Mouse (Mus musculus) kidney, postnatal 0 days (tissue): ENCODE results near the gene Tm9sf2. TPM values are rescaled to one million over a fixed set of nuclear protein-coding genes. Genes with fewer than 3 reads are reported as not detected.

ENCODE experiments used
- ATAC-seq: fragments of 200-750 bp; cut with Nextera tagmentation; replicated peaks from 2 replicates; pipeline ENCODE4 v1.8.0; 2017; ENCODE audit warnings: low read depth, moderate number of reproducible peaks, moderate TSS enrichment, moderate library complexity; ENCODE audit not compliant: low FRiP score
- DNase-seq: peaks from one replicate; pipeline ENCODE4 v3.0.0-alpha.2; 2016; ENCODE audit warnings: low spot score
- H3K27ac ChIP-seq: fragments of 300-500 bp; sonication (generic); 2 replicates; pipeline ENCODE4 v1.5.1; 2014; ENCODE audit warnings: mild to moderate bottlenecking
- H3K27me3 ChIP-seq: fragments of 300-500 bp; sonication (generic); 2 replicates; pipeline ENCODE4 v1.6.1; 2014; ENCODE audit warnings: low read length, mixed read lengths; ENCODE audit not compliant: insufficient read depth
- H3K36me3 ChIP-seq: fragments of 300-500 bp; sonication (generic); 2 replicates; pipeline ENCODE4 v1.6.1; 2014; ENCODE audit warnings: low read length, mixed read lengths; ENCODE audit not compliant: insufficient read depth
- H3K4me1 ChIP-seq: fragments of 300-500 bp; sonication (generic); replicated peaks from 2 replicates; pipeline ENCODE4 v1.6.1; 2014; ENCODE audit warnings: antibody characterized with exemption, low read length, mixed read lengths; ENCODE audit not compliant: insufficient read depth
- H3K4me2 ChIP-seq: fragments of 300-500 bp; sonication (generic); 2 replicates; pipeline ENCODE4 v1.6.1; 2014; ENCODE audit warnings: mild to moderate bottlenecking, low read length, moderate library complexity, mixed read lengths
- H3K4me3 ChIP-seq: fragments of 300-500 bp; sonication (generic); replicated peaks from 2 replicates; pipeline ENCODE4 v1.5.1; 2014; ENCODE audit warnings: low read depth, low read length
- H3K9ac ChIP-seq: fragments of 300-500 bp; sonication (generic); 2 replicates; pipeline ENCODE4 v1.6.1; 2014; ENCODE audit warnings: low read depth, low read length
- H3K9me3 ChIP-seq: fragments of 300-500 bp; sonication (generic); replicated peaks from 2 replicates; pipeline ENCODE4 v1.6.1; 2016; ENCODE audit warnings: low read length, inconsistent platforms, mixed read lengths
- CTCF ChIP-seq: IDR thresholded peaks from 2 replicates; pipeline ENCODE4 v1.5.1; 2016; ENCODE audit warnings: antibody characterized with exemption, low read depth, mild to moderate bottlenecking, moderate library complexity
- WGBS: fragments of 180-500 bp; shearing (Covaris S2); extraction: QIAGEN DNeasy Blood & Tissue Kit; methylation state at CpG from one replicate; pipeline ENCODE4 v1.1.7; 2014; 5-methylcytosine and 5-hydroxymethylcytosine counted together
- polyA plus RNA-seq: library from polyadenylated mRNA; unstranded; fragments of >200 nt; fragmentation: Nextera tagmentation; extraction: Ambion mirVana; gene quantifications from 2 replicates; pipeline ENCODE4 v1.2.1, GENCODE M21; 2015

Tm9sf2 gene
- polyA plus RNA-seq, 1 experiment from 2014 or later, result 221 TPM

GRCm38 (mm10) chr14:122190527-122190926 is 83.7 kb downstream of the Tm9sf2 start:
- no peaks in the 10 kb centered on the region for H3K9me3 ChIP-seq
- DNase-seq, result no peak
- no peak for ATAC-seq
- no peak overlapping the region for H3K9ac ChIP-seq
- no peak for TF ChIP-seq CTCF
- H3K4me1 ChIP-seq, result no peaks in the 10 kb centered on the region
- no peak overlapping the region for H3K27ac ChIP-seq
- 27% methylated on average over 2 of the region's 2 CpGs for WGBS
- no peaks in the 10 kb centered on the region for H3K27me3 ChIP-seq
- no peaks in the 10 kb centered on the region for H3K36me3 ChIP-seq
- H3K4me3 ChIP-seq, result no peak overlapping the region
- H3K4me2 ChIP-seq, result no peak overlapping the region

- DNase-seq, result peak; percentile 80
These were observed 84.2 kb downstream of the Tm9sf2 start for GRCm38 (mm10) chr14:122190941-122191510.

GRCm38 (mm10) chr14:122194630-122195029 is 87.8 kb downstream of the Tm9sf2 start:
- no peak for TF ChIP-seq CTCF
- H3K4me3 ChIP-seq, result no peak overlapping the region
- H3K4me2 ChIP-seq, result no peak overlapping the region
- 96% methylated on average over 8 of the region's 8 CpGs for WGBS
- DNase-seq, result no peak
- H3K9me3 ChIP-seq, result 0 out of 2 replicates have a peak, but pooled peaks cover 5% of the 10 kb centered on the region
- H3K36me3 ChIP-seq, result no peaks in the 10 kb centered on the region
- no peak overlapping the region for H3K27ac ChIP-seq
- ATAC-seq, result no peak
- no peaks in the 10 kb centered on the region for H3K27me3 ChIP-seq
- no peak overlapping the region for H3K9ac ChIP-seq
- H3K4me1 ChIP-seq, result no peaks in the 10 kb centered on the region

More at GRCm38 (mm10) chr14:122190941-122191510, 84.2 kb downstream of the Tm9sf2 start:
- 14% methylated on average over 7 of the region's 7 CpGs for WGBS
- Histone ChIP-seq H3K27ac (no peak overlapping the region), H3K9ac (no peak overlapping the region), H3K36me3 (no peaks in the 10 kb centered on the region), H3K4me3 (no peak overlapping the region), H3K9me3 (no peaks in the 10 kb centered on the region), H3K27me3 (no peaks in the 10 kb centered on the region), H3K4me2 (no peak overlapping the region), H3K4me1 (no peaks in the 10 kb centered on the region)
- peak; percentile 88 for TF ChIP-seq CTCF
- ATAC-seq, result peak; percentile 33

GRCm38 (mm10) chr14:122196851-122197250 is 90.0 kb downstream of the Tm9sf2 start:
- H3K27ac ChIP-seq, result no peak overlapping the region

GRCm38 (mm10) chr14:122200247-122200885 is 93.5 kb downstream of the Tm9sf2 start:
- DNase-seq (no peak), ATAC-seq (no peak)
- Histone ChIP-seq H3K4me2 (no peak overlapping the region), H3K27ac (no peak overlapping the region), H3K9me3 (0 out of 2 replicates have a peak, but pooled peaks cover 5% of the 10 kb centered on the region), H3K9ac (no peak overlapping the region), H3K27me3 (no peaks in the 10 kb centered on the region), H3K4me1 (no peaks in the 10 kb centered on the region), H3K36me3 (no peaks in the 10 kb centered on the region), H3K4me3 (no peak overlapping the region)
- WGBS, result 59% methylated on average over 14 of the region's 14 CpGs
- no peak for TF ChIP-seq CTCF

More at GRCm38 (mm10) chr14:122196851-122197250, 90.0 kb downstream of the Tm9sf2 start:
- Histone ChIP-seq H3K4me2 (no peak overlapping the region), H3K9ac (no peak overlapping the region), H3K36me3 (no peaks in the 10 kb centered on the region), H3K27me3 (no peaks in the 10 kb centered on the region), H3K4me1 (no peaks in the 10 kb centered on the region), H3K9me3 (0 out of 2 replicates have a peak, but pooled peaks cover 5% of the 10 kb centered on the region), H3K4me3 (no peak overlapping the region)
- ATAC-seq, result no peak
- WGBS, result 81% methylated on average over 6 of the region's 6 CpGs
- DNase-seq, result no peak
- no peak for TF ChIP-seq CTCF

- Histone ChIP-seq H3K36me3 (no peaks in the 10 kb centered on the region), H3K9ac (no peak overlapping the region), H3K4me2 (no peak overlapping the region), H3K27ac (no peak overlapping the region), H3K9me3 (no peaks in the 10 kb centered on the region), H3K4me3 (no peak overlapping the region), H3K4me1 (no peaks in the 10 kb centered on the region), H3K27me3 (no peaks in the 10 kb centered on the region)
- no peak for TF ChIP-seq CTCF
- DNase-seq (no peak), ATAC-seq (no peak)
- WGBS, result 71% methylated on average over 5 of the region's 5 CpGs
These were observed 102.3 kb downstream of the Tm9sf2 start for GRCm38 (mm10) chr14:122209177-122209576.

Other genes starting within 250 kb of the Tm9sf2 start
- gene Ubac2, start 228.4 kb upstream of the Tm9sf2 start, polyA plus RNA-seq, result 70.2 and 78.9 TPM in 2 replicates
- 0.08 and 0.11 TPM in 2 replicates for gene Gpr18, start 191.3 kb upstream of the Tm9sf2 start, polyA plus RNA-seq
- 1.5 and 1.9 TPM in 2 replicates for gene Gpr183, start 141.8 kb upstream of the Tm9sf2 start, polyA plus RNA-seq
- 0.15 TPM in 1 of 2 replicates, not detected in the other for gene Timm8a2, start 72.4 kb upstream of the Tm9sf2 start, polyA plus RNA-seq
- gene Clybl, start 74.7 kb downstream of the Tm9sf2 start, polyA plus RNA-seq, result 45.7 and 47.9 TPM in 2 replicates